Mouse (Mus musculus) right cerebral cortex, postnatal 36 days (tissue): ENCODE measurements at regions not wholly inside any gene's neighbourhood (a gene's known extent, or its start where the extent isn't known, plus 50 kb on each side); places are given as distances from the start of the nearest gene placed in this dataset.

Experiments
- DNase-seq, 2 experiments: peaks; one replicate each; pipeline ENCODE4 v3.0.0; 2022; ENCODE audit warnings: low spot score in 2 of 2, mixed read lengths in 1 of 2

DNA sequence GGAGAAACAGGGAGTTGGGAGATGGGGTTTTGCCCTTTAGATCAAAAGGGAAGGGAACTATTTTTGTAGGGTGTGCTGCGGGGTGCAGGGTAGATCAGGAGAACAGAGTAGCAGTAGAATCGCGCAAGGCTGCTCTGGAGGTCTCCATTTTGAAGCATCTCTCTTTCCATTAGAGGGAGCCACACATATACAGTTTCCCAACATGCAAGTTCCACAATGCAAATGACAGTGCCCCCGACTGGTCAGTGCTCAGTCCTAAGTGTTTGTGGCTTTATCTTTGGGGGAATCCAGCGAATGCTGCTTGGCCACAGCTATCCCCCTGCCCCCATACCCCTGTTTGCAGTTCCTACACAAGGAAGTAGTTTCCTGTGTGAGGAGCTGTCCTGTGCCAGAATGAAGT, 155.6 kb upstream of the Tgfbr2 start:
- no peak for DNase-seq

DNA sequence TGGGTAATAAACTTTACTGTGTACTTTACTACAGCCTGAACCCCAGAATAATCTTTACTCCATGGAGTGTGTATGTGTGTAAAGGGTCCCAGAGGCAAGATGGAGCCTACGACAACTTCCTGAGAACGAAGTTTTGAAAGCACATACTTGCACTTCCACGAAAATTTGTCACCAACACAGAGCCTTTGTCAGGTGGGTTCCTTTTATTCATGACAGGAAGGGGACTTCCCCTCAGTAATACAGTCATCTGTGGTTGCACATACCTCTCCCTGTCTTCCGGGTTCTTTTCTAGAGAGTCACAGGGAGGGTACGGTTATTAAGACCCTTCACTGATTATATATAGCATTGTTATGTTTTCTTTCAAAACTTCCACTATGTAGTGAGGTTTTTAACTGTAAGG, 154.0 kb upstream of the Tgfbr2 start:
- no peak for DNase-seq

GRCm38 (mm10) chr9:116328201-116328600, 153.0 kb upstream of the Tgfbr2 start:
- DNase-seq: no peak

DNA sequence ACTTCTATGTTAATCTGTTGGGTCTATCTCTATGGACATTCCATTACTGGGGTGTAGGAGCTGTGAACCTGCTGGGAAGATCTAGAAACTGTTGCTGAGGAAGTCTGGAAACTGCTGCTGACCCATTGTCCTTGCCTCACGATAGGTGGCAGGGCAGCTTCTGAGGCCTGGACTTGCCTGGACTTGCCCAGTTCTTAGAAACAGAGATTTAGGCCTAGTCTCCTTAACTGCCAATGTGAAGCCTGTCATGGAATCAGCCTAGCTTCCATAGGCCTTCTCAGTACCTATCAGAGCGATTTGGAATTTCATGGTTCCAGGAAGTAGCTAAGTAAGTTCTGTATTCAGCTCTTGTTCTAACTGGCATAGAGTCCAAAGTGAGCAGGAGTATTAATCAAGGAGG, 151.9 kb upstream of the Tgfbr2 start:
- DNase-seq: no peak

- no peak for DNase-seq
Measured at GRCm38 (mm10) chr9:116324971-116325370, 149.8 kb upstream of the Tgfbr2 start.

GRCm38 (mm10) chr9:116323871-116324721, 148.9 kb upstream of the Tgfbr2 start:
- no peak for DNase-seq

GRCm38 (mm10) chr9:116321908-116322307, 146.7 kb upstream of the Tgfbr2 start:
- no peak for DNase-seq

DNA sequence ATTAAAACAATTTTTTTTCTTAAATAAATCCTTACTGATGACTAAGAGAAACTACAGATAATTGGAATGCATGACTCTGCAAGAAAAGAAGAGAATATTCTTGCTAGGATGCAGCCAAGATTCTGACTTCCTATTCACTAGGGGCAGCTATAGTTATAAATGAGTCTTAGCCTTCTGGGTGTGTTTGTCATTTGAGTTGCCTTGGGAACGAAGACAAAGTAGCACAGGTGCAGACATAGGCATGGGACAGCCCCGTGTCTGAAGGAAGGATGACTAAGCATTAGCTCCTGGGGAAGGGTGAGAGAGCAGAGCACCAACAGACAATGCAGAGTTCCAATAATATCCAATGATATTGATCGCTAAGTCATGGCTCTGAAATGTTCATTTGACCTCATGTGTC, 144.3 kb upstream of the Tgfbr2 start:
- DNase-seq: no peak

GRCm38 (mm10) chr9:116316582-116317095, 141.5 kb upstream of the Tgfbr2 start:
- DNase-seq: no peak

- no peak for DNase-seq
Measured at GRCm38 (mm10) chr9:116314803-116315202, 139.6 kb upstream of the Tgfbr2 start.

DNA sequence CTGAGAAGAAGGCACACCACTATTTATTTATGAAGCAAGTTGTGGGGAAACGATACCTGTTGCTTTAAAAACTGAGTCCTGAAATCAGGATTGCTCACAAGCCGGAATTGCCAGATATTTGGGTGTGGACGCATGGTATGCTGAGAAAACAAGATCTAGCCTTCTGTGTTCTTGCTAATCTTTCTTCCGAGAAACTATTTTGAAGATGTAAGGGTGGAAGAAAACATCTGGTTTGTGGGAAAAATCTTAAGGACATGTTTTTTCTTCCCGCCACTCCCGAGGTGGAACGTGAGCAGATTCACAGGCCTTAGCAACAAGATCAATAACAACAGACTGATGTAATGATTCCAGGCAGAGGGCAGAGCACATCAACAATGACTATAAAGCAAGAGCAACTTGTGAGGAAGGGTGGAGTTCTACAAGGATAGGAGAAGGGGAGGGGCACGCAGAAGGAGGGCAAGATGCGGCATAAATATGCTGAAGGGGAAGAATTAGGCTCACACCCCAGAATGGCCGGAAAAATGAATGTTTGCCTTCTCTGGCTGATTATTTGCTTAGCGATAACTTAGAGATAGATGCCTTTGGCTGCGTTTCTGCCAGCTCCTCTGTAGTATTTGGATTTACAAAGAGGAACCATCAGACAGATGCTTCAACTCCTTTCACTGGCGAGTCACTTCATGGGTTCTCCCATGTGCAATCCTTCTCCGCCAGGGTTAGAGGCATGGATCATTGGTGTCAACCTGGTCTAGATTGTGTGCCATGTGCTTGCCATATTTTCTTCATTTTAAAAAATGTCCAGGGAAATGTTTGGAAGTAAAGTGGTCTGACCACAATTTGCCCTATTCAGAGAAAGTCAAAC, 139.0 kb upstream of the Tgfbr2 start:
- no peak for DNase-seq

DNA sequence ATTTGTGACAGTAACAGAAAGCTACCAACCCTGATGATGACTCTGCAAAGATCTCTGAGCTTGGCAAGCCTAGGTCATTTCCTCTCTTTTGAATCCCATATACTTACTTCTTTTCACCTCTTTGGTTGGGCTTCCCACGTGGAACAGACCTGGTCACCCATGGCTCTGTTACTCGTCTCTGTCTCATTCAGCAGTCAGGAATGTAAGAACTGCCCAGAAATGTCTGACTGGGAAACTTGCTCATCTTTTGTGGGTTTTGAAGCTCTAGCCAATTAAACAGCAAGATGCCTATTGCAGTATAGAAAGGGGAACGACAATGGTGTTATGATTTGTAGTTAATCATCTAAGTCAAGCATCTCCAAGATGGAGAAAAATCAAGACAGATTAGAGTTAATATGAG, 136.2 kb upstream of the Tgfbr2 start:
- no peak for DNase-seq

GRCm38 (mm10) chr9:116301602-116302001, 126.4 kb upstream of the Tgfbr2 start:
- no peak for DNase-seq

- DNase-seq: no peak
Measured at GRCm38 (mm10) chr9:116298791-116299190, 123.6 kb upstream of the Tgfbr2 start.

- no peak for DNase-seq
Measured at GRCm38 (mm10) chr9:116296349-116296748, 121.2 kb upstream of the Tgfbr2 start.

GRCm38 (mm10) chr9:116294073-116294472, 118.9 kb upstream of the Tgfbr2 start:
- no peak for DNase-seq

DNA sequence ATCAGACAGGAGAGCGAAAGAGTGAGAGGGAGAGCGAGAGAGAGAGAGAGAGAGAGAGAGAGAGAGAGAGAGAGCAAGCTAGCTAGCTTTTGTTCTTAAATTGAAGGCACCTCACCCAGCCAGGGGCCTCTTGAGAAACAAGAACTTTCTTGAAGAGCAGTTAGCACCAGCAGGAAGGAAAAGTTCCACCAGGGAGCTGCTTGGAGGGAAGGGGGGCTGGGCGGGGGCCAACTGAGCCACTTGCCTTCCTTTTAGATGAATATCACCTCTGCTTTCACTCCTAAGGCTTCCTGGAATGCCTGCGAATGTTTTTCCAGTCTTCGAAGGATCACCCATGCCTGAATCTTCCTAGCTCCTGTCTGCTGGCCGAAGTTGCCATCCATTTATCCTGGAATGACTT, 118.0 kb upstream of the Tgfbr2 start:
- DNase-seq: no peak

GRCm38 (mm10) chr9:116291624-116292023, 116.5 kb upstream of the Tgfbr2 start:
- DNase-seq: no peak

- no peak for DNase-seq
Measured at GRCm38 (mm10) chr9:116290896-116291295, 115.7 kb upstream of the Tgfbr2 start.

- no peak for DNase-seq
Measured at GRCm38 (mm10) chr9:116285691-116286431, 110.7 kb upstream of the Tgfbr2 start.

DNA sequence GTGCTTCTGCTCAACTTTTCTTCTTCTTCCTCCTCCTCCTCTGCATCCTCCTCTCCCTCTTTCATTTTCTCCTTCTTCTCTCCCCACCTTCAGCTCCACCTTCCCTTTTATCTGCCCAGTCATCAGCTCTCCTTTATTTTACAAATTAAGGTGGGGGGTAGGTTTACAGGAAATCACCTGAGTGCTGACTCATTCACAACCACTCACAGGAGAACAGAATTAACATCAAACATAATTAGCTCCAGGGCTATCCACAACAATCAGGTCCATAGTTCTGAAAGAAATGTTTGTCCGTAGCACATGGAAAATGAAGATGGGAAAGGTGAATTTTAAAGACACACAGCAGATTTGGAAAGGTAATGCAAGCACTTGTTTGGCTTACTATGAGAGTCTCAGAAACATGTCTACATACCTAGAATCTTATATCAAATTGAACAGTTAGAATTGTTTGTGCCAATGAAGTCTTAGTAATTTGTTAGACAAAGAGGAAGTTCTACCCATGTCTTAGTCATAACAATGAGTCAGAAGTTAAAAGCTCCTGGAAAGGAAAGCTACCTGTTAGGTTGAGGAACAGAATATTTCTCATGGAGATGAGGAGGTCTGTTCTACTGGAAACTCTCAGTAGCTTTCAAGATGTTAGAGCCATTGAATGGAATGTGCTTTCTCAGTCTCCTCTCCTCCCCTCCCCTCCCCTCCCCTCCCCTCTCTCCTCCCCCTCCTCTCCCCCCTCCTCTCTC, 108.8 kb upstream of the Tgfbr2 start:
- DNase-seq: no peak
